Mouse (Mus musculus): ENCODE results near the gene Speer4f2. TPM values are rescaled to one million over a fixed set of nuclear protein-coding genes. Genes with fewer than 3 reads are reported as not detected.
"Not testable (repeated sequence)": the region's sequence is repeated elsewhere in the genome, so short reads cannot be mapped to it uniquely, and the experiment has no call there.

Speer4f2 gene
- total RNA-seq (2021), result not detected
- long read RNA-seq, experiment 1, result 0 reads
- long read RNA-seq, experiment 2, result 0 reads

GRCm38 (mm10) chr5:17372880-17373279, at the start of gene Speer4f2:
TSS of gene Speer4f2 (plus strand) at chr5:17373180.
- intact Hi-C loops (cut with DNase I); DNase-seq (ENCODE audit: low spot score in 2 of 2): not testable (repeated sequence)

DNA sequence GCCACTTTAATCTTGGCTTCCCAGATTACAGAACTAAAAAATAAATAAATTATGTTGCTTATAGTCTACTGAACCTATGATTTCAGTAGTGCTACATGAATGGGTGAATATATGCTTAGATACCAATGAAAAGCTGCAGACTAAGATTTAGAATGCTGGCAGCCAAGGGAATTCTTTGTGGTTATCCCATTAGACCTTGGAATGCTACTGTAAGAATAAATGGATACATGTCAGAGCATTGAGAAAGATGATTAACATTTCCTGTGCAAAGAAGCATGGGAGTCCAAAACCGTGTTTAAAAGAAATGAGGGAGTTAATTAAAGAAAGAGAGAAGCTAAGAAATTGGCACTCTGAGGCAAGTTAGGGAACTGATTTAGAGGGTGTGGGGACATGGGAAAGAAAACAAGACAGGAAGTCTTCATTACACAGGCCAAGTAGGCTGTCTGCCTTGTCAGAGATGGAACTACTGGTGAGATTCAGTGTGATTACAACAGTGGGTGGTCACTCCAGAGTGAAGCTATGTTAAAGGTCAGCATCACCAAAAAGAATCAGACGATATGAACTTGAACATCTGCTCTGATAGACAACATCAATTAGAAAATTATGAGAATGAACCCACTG, 43.9 kb upstream of the Speer4f2 start:
- intact Hi-C loops (cut with DNase I), result no loop called here

GRCm38 (mm10) chr5:17334836-17335235, 38.1 kb upstream of the Speer4f2 start:
- intact Hi-C loops (cut with DNase I), result no loop called here

More for the DNA sequence above, 43.9 kb upstream of the Speer4f2 start:
- no peak for DNase-seq (ENCODE audit: low spot score in 2 of 2)

DNA sequence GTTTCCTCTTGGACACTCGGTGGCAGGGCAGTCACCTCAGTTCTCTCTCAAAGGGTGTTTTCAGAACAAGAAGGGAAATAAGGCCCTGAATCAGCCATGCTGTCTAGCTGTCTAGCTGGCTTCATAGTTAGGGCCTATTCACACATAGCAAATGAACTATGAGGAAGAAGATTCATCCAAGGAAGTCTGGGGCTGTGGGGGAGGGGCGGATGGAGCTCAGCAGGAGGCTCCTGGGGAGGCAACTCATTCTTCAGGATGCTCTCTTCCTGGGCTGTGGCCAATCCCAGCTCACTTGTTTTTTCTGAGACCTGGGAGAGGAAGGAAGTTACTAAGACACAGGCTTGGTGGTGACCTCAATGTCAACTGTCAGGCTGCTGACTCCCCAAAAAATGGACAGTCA, 27.2 kb upstream of the Speer4f2 start:
- intact Hi-C loops (cut with DNase I); DNase-seq (ENCODE audit: low spot score in 2 of 2): not testable (repeated sequence)

More at GRCm38 (mm10) chr5:17334836-17335235, 38.1 kb upstream of the Speer4f2 start:
- no peak for DNase-seq (ENCODE audit: low spot score in 2 of 2)

- intact Hi-C loops (cut with DNase I), result no loop called here
- no peak for DNase-seq (ENCODE audit: low spot score in 2 of 2)
These were observed 13.5 kb upstream of the Speer4f2 start for GRCm38 (mm10) chr5:17359394-17359999.

- no peak for DNase-seq (ENCODE audit: low spot score in 2 of 2)
- intact Hi-C loops (cut with DNase I), result no loop called here
These were observed 16.9 kb downstream of the Speer4f2 start for GRCm38 (mm10) chr5:17389926-17390325.

DNA sequence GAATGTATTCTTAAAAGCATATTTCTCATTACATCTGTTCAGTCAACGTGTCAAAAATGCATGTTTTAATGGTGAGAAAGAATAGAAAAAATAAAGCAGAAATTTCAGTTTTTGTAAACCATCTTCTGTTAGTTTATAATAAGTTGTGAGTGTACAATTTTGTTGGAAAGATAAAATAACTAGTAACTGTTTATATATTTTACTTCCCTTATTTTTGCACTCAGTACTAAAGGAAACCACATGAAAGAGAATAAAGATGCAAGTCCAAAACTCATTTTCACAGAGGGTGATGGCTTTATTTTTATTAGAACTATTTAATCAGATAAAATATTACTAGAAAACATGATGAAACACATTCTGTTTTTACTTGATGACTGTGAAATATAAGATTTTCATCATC, 18.2 kb downstream of the Speer4f2 start:
- intact Hi-C loops (cut with DNase I), result no loop called here
- DNase-seq (ENCODE audit: low spot score in 2 of 2), result no peak

DNA sequence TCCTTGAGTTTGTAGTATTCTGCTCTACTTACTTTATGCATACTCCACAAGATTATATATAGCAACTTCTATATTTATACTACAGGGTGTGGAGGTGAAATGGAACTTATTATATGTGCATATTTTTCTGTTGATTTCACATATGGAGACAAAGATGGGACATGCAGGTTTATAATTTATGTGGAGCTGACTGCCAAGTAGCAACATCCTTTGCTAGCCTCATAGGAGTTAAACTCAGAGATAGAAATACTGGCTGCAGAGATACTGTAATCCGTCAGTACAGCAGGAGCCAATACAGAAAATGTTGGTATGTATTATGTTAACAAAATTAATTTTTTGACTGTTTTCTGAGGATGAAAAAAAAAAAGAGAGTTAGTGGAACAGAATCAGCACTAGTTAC, 27.6 kb downstream of the Speer4f2 start:
- intact Hi-C loops (cut with DNase I), result no loop called here
- no peak for DNase-seq (ENCODE audit: low spot score in 2 of 2)

GRCm38 (mm10) chr5:17401206-17402077, 28.5 kb downstream of the Speer4f2 start:
- DNase-seq (ENCODE audit: low spot score in 2 of 2), result no peak
- intact Hi-C loops (cut with DNase I), result no loop called here

GRCm38 (mm10) chr5:17402330-17403125, 29.5 kb downstream of the Speer4f2 start:
- intact Hi-C loops (cut with DNase I), result no loop called here
- DNase-seq (ENCODE audit: low spot score in 2 of 2), result no peak

- DNase-seq (ENCODE audit: low spot score in 2 of 2), result no peak
- intact Hi-C loops (cut with DNase I), result no loop called here
These were observed 30.6 kb downstream of the Speer4f2 start for GRCm38 (mm10) chr5:17403584-17403983.

GRCm38 (mm10) chr5:17408924-17409660, 36.1 kb downstream of the Speer4f2 start:
- DNase-seq (ENCODE audit: low spot score in 2 of 2), result no peak
- intact Hi-C loops (cut with DNase I), result no loop called here

DNA sequence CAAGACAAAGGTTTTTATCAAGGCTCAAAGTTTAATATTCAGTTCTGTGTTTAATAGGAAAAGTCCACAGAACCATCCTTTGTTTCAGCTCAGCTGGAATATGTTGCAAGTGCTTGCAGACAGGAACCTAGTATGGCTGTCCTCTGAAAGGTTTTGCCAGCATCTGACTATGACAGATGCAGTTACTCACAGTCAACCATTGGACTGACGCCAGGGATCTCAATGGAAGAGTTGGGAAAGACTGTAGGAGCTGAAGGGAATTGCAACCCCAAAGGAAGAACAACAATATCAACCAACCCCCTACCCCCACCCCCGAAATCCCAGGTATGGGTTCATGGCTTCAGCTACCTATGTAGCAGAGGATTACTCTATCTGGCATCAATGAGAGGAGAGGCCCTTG, 44.2 kb downstream of the Speer4f2 start:
- intact Hi-C loops (cut with DNase I), result no loop called here
- DNase-seq (ENCODE audit: low spot score in 2 of 2), result no peak

- intact Hi-C loops (cut with DNase I), result no loop called here
- no peak for DNase-seq (ENCODE audit: low spot score in 2 of 2)
These were observed 46.3 kb downstream of the Speer4f2 start for GRCm38 (mm10) chr5:17419215-17419820.

- intact Hi-C loops (cut with DNase I), result no loop called here
- DNase-seq (ENCODE audit: low spot score in 2 of 2), result no peak
These were observed 46.9 kb downstream of the Speer4f2 start for GRCm38 (mm10) chr5:17419921-17420320.

GRCm38 (mm10) chr5:17422225-17422624, 49.2 kb downstream of the Speer4f2 start:
- DNase-seq (ENCODE audit: low spot score in 2 of 2), result no peak
- intact Hi-C loops (cut with DNase I), result no loop called here

DNA sequence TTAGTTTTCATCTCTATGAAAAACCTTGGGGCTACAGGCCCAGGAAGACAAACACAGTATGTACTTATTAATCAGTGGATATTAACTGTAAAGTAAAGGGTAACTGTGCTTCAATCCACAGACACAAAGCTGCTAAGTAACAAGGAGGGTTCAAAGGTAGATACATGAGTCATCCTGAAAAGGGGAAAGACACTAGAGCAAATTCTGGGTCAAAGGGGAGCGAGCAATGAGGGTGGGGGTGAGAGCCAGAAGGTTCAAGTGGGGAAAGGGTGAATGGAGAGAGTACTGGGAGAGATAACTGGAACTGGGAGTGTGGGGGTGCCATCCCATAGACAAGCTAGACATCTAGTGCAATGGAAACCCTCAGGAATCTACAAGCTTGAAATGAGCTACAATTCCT, 54.0 kb downstream of the Speer4f2 start:
- intact Hi-C loops (cut with DNase I), result no loop called here
- no peak for DNase-seq (ENCODE audit: low spot score in 2 of 2)
